Mouse (Mus musculus) adrenal gland, adult 2 months (tissue): ENCODE results near the gene Vezf1. TPM values are rescaled to one million over a fixed set of nuclear protein-coding genes. Genes with fewer than 3 reads are reported as not detected.

ENCODE experiments used
- DNase-seq: peaks from one replicate; pipeline ENCODE4 v3.0.0; 2021
- polyA plus RNA-seq: library from polyadenylated mRNA; depleted of rRNA; stranded (reverse); fragments of >200 nt; gene quantifications from 2 replicates; pipeline ENCODE4 v1.2.3, GENCODE M21; 2012
- total RNA-seq, 2 experiments: library from RNA; stranded (reverse); gene quantifications; 2 replicates each; pipeline ENCODE4 v1.2.3; 2021

Vezf1 gene
- total and polyA plus RNA-seq, 3 experiments, result 14.6 to 52.4 (median 48.3) TPM

- DNase-seq, result no peak
Observed at GRCm38 (mm10) chr11:88053821-88054220, 14.3 kb upstream of the Vezf1 start.

GRCm38 (mm10) chr11:88054589-88054988 is 13.5 kb upstream of the Vezf1 start:
- peak; percentile 44 for DNase-seq

GRCm38 (mm10) chr11:88055777-88056176 is 12.3 kb upstream of the Vezf1 start:
- no peak for DNase-seq

- no peak for DNase-seq
Observed at GRCm38 (mm10) chr11:88057788-88058187, 10.3 kb upstream of the Vezf1 start.

GRCm38 (mm10) chr11:88059141-88059540 is 8.9 kb upstream of the Vezf1 start:
- peak; percentile 53 for DNase-seq

- no peak for DNase-seq
Observed at GRCm38 (mm10) chr11:88061892-88062625, 6.0 kb upstream of the Vezf1 start.

GRCm38 (mm10) chr11:88065732-88066131 is 2.3 kb upstream of the Vezf1 start:
- DNase-seq, result no peak

- peak; percentile 24 for DNase-seq
Observed at GRCm38 (mm10) chr11:88067191-88067585, 891 bp upstream of the Vezf1 start.

GRCm38 (mm10) chr11:88068411-88069245 is 549 bp downstream of the Vezf1 start:
- peak; percentile 90 for DNase-seq

GRCm38 (mm10) chr11:88069246-88069570 is 1.1 kb downstream of the Vezf1 start:
- no peak for DNase-seq

GRCm38 (mm10) chr11:88070392-88070791 is 2.3 kb downstream of the Vezf1 start:
- DNase-seq, result no peak

GRCm38 (mm10) chr11:88071113-88071512 is 3.0 kb downstream of the Vezf1 start:
- no peak for DNase-seq

- DNase-seq, result no peak
Observed at GRCm38 (mm10) chr11:88073343-88073875, 5.3 kb downstream of the Vezf1 start.

GRCm38 (mm10) chr11:88075701-88076100 is 7.6 kb downstream of the Vezf1 start:
- no peak for DNase-seq

GRCm38 (mm10) chr11:88076394-88076793 is 8.3 kb downstream of the Vezf1 start:
- no peak for DNase-seq

GRCm38 (mm10) chr11:88083699-88084098 is 15.6 kb downstream of the Vezf1 start:
- DNase-seq, result no peak

- peak; percentile 95 for DNase-seq
Observed at GRCm38 (mm10) chr11:88086737-88087627, 18.9 kb downstream of the Vezf1 start.

- DNase-seq, result no peak
Observed at GRCm38 (mm10) chr11:88089150-88089549, 21.1 kb downstream of the Vezf1 start.

GRCm38 (mm10) chr11:88090293-88090692 is 22.2 kb downstream of the Vezf1 start:
- no peak for DNase-seq

GRCm38 (mm10) chr11:88091949-88092348 is 23.9 kb downstream of the Vezf1 start:
- no peak for DNase-seq

- DNase-seq, result no peak
Observed at GRCm38 (mm10) chr11:88097173-88097572, 29.1 kb downstream of the Vezf1 start.
